Mouse (Mus musculus): ENCODE data around the gene Mei1. TPM values are rescaled to one million over a fixed set of nuclear protein-coding genes. Genes with fewer than 3 reads are reported as not detected.

Mei1 gene
- polyA plus RNA-seq, 1 experiment from 2014 or later, result 0.04 TPM

DNA sequence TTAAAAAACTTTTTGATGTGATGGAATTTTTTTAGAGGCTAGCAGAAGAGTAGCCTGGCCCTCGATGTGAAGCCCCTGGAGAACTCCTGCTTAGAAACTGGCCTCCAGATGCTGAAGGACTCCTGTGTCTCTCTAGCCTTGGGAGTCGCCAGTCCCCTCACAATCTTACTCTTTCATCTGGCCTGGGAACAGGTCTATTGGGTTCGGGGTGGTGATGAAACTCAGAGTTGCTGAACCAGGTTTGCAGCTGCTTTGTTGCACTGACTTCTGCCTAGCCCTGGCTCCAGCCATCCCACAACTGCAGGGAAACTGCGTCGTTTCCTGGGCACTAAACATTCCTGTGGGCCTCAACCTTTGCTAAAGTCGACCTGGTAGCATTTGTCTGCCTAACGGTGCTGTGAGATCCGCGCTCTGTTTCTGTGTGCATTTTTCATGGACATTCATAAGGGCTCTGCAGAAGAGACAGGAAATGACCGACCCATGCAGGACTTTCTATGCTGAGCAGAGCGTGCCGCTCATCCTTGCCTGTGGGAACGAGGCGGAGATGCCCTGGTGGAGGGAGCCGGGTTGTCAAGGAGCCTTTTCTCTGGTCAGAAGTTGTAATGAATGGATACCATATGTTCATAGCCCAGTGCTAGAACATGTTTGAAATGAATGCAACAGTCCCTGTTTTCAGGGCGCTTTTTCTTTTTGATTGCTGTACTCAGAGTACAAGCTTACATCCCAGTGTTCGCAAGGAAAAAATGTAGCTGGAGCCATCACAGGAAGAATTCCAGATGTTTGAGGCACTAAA is 88.6 kb downstream of the Mei1 start:
- H3K9me3 ChIP-seq, result no peaks in the 10 kb centered on the region
- H3K9ac ChIP-seq, result no peak overlapping the region
- no peaks in the 10 kb centered on the region for H3K27me3 ChIP-seq
- peaks cover 65% of the 10 kb centered on the region for H3K4me1 ChIP-seq
- WGBS, result 32% methylated on average over 17 of the region's 17 CpGs
- peak; percentile 80 for ATAC-seq (ENCODE audit: borderline replicate concordance, extremely low read depth, low FRiP score, low TSS enrichment)
- peak overlapping the region; percentile 25 for H3K4me2 ChIP-seq
- no peak overlapping the region for H3K4me3 ChIP-seq
- peak overlapping the region; percentile 74 for H3K27ac ChIP-seq
- no peaks in the 10 kb centered on the region for H3K36me3 ChIP-seq

DNA sequence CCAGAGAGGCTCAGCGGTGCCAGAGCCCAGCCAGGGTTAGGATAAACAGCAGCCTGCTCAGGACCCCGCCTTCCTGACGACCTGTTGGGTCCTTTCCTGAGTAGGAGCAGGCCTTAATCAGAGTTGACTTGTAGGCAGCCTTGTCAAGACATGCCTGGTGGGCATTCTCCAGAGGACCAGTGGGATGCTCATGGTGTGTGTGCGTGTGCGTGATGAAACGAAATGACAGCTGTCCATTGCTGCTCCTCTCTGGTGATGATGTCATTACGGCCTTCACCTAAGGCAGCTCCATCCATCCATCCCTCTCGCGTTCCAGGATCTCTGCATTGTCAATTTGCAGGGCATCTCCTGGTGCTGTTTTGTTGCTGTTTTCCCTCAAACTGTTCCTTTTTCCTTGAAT is 89.7 kb downstream of the Mei1 start:
- 76% methylated on average over 9 of the region's 9 CpGs for WGBS
- H3K4me1 ChIP-seq, result peaks cover 67% of the 10 kb centered on the region
- H3K4me3 ChIP-seq, result no peak overlapping the region
- H3K27ac ChIP-seq, result peak overlapping the region; percentile 74
- no peak overlapping the region for H3K4me2 ChIP-seq
- no peaks in the 10 kb centered on the region for H3K27me3 ChIP-seq
- H3K9ac ChIP-seq, result no peak overlapping the region
- no peaks in the 10 kb centered on the region for H3K9me3 ChIP-seq
- ATAC-seq (ENCODE audit: borderline replicate concordance, extremely low read depth, low FRiP score, low TSS enrichment), result no peak
- H3K36me3 ChIP-seq, result no peaks in the 10 kb centered on the region

DNA sequence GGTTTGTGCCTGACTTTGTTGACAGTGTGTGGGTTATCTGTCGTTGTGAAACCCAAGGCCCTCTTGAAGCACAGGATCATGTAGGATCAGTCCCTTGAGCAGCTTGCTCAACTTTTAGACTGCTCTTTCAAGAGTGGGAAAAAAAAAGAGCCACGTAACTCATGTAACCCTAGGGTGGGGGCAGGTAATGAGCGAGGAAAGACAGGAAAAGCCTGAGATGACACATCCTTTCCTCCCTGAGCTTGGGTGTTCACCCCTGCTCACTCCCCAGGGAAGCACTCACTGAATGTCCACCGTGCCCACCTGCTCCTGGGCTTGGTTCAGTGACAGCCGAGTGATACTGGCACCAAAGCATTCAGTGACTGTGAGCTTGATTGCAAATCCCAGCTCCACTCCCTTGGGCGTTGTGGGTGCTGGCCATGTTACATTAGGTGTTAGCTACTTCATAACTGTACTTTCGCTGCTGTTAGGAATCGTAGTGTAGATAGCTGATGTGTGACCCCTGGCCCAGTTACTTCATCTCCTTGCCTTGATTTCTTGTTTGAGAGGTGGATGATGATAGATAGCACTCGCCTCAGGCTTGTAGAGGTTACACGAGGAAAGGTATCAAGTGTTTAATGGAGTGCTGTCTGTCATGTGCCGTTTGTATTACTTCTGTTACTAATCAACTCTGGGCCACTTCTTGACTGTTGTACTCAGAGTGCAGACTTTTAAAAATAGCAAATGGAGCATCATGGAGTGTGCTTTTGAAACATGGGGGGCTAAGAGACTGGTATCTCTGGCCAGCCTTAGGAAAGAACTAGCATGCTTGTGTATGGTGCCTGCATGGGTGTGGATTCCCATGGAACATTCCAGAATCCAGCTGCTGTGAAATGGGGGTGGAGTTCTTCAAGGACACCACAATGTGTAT is 91.2 kb downstream of the Mei1 start:
- Histone ChIP-seq H3K9ac (no peak overlapping the region), H3K36me3 (no peaks in the 10 kb centered on the region), H3K4me1 (peaks cover 70% of the 10 kb centered on the region), H3K4me2 (no peak overlapping the region), H3K27ac (no peak overlapping the region), H3K4me3 (no peak overlapping the region), H3K9me3 (no peaks in the 10 kb centered on the region), H3K27me3 (no peaks in the 10 kb centered on the region)
- no peak for ATAC-seq (ENCODE audit: borderline replicate concordance, extremely low read depth, low FRiP score, low TSS enrichment)
- 50% methylated on average over 11 of the region's 11 CpGs for WGBS

DNA sequence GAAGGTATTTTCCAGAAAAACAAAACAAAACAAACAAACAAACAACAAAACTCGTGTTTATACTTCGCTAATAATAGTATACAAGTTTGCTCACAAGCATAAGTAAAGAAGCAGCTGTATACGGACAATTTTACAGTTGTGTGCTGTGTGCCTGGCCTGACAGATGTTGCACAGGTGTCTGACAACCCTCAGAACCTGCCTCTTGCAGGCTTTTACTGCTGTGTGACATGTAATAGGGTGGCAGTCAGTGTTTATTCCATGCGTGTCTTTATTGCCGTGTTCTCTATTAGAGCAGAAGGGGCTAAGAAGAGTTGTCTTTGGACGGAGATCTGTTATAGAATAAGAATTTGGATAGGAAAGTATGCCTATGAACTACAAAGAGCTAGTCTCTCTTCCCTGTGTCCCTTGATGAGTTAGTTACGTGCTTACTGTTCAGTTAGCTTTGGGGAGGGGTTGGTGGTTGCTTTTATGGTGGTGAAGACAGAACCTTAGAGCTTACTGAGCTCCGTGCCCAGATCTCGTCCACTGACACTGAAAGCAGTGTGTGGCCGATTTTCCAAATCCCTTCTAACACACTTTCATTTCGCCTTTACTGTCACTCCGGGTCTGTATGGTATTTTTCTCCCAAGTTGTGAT is 92.3 kb downstream of the Mei1 start:
- ATAC-seq (ENCODE audit: borderline replicate concordance, extremely low read depth, low FRiP score, low TSS enrichment), result no peak
- no peak overlapping the region for H3K27ac ChIP-seq

DNA sequence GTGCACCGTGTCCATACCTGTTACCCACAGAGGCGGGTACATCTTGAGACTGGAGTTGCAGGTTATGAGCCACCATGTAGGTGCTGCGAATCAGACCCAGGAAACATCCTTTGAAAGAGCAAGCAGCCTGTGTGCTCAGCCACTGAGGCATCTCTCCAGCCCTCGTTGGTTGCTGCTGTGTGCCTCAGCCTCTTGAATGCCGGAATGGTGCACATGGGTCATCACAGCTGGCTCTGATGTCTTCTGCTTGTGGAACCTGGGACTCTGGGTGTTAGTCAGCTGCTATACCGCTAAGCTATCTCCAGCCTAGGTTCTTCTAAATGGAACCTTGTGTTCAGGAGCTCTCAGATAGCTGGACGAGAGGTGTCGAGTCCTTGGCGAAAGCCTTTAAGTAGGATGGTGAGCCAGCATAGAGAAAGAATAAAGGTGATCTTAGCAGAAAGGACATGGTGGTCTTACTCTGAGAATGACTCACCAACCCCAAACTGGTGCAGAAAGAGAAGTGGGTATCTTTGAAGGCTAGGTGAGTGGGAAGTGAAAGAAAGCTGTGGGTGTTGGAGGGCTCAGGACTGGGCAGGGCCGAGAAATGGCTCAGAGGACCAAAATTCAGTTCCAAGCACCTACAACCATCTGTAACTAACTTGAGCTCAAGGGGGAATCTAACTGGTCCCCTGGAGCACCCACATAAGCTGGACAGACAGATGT is 93.7 kb downstream of the Mei1 start:
- WGBS, result 82% methylated on average over 10 of the region's 10 CpGs
- Histone ChIP-seq H3K4me1 (peaks cover 74% of the 10 kb centered on the region), H3K9me3 (no peaks in the 10 kb centered on the region), H3K9ac (no peak overlapping the region), H3K27ac (no peak overlapping the region), H3K4me3 (no peak overlapping the region), H3K36me3 (no peaks in the 10 kb centered on the region), H3K4me2 (no peak overlapping the region), H3K27me3 (no peaks in the 10 kb centered on the region)
- no peak for ATAC-seq (ENCODE audit: borderline replicate concordance, extremely low read depth, low FRiP score, low TSS enrichment)

More for the DNA sequence above, 92.3 kb downstream of the Mei1 start:
- Histone ChIP-seq H3K27me3 (no peaks in the 10 kb centered on the region), H3K9ac (no peak overlapping the region), H3K9me3 (no peaks in the 10 kb centered on the region), H3K4me2 (no peak overlapping the region), H3K4me3 (no peak overlapping the region), H3K36me3 (no peaks in the 10 kb centered on the region), H3K4me1 (peaks cover 78% of the 10 kb centered on the region)
- WGBS, result 83% methylated on average over 12 of the region's 12 CpGs

DNA sequence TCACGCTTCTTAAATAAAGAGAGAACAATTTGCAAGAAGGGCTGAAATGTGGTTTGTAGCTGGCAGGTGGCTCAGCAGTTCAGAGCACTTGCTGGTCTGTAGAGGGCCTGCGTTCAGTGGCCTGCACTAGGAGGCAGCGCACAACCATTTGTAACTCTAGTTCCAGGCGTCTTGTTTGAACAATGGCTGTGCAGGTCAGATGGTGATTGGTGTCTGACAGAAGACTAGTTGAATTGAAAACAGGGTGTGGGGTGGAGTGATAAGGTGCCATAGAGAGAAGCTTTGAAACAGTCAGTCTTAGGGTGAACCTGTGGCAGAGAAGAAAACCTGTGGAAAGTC is 94.2 kb downstream of the Mei1 start:
- Histone ChIP-seq H3K27me3 (no peaks in the 10 kb centered on the region), H3K9ac (no peak overlapping the region), H3K4me1 (peaks cover 70% of the 10 kb centered on the region), H3K27ac (no peak overlapping the region; the same call in 1 of the 2 replicates), H3K4me2 (no peak overlapping the region), H3K9me3 (no peaks in the 10 kb centered on the region), H3K4me3 (no peak overlapping the region), H3K36me3 (no peaks in the 10 kb centered on the region)
- ATAC-seq (ENCODE audit: borderline replicate concordance, extremely low read depth, low FRiP score, low TSS enrichment), result no peak
- WGBS, result 41% methylated on average over 4 of the region's 4 CpGs

DNA sequence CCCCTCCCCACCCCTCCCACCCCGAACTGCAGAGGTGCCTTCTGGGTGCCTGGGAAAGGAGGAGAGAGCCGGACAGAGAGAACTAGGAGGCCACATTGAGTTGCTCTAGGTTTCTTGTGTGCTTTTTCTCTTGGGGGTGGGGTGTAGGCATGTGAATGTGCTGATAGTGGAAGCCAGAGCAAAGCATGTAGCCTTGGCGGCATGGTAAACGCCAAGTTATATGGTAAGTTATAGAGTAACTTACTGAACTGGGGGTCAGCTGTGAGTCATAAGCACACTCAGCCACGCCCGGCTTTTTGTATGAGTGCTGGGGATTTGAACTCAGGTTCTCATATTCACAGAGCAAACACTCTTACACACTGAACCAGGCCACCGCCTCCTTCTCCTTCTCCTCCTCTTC is 94.7 kb downstream of the Mei1 start:
- no peak overlapping the region for H3K4me2 ChIP-seq

DNA sequence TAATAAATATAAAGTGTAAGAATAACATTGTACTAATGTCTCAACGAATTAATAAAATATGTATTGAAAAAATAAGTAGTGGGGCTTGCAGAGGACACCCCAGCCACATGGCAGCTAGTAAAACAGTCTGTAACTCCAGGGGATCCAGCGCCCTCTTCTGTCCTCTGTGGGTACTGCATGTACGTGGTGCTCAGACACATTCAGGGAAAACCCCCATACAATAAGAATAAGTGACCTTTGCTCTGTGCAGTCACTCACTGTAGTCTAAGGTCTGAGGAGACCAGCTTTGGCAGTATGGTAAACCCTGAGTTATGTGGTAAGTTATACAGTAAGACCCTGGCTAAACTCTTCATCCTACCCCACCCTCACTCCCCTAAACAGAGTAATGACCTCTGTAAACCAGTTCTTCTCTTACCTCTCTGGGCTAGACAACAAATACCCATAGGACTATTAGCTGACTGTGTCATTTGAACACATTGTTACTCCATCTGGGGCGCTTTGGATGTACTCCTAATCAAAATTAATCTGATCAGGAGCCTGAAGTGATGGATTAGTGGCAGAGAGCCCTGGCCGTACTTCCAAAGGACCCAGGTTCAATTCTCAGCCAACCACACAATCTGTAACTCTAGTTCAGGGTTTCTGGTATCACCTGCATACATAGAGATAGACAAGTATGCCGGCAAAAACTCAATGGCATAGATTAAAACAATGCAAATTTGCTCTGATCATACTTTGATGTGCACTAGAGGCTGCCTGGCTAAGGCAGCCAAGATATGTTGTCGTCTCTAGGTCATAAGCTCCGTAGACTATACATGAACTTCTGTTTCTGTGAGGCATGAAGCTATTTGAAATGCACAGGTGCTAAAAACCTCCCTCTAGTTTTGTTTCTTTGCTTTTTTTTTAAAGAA is 95.8 kb downstream of the Mei1 start:
- Histone ChIP-seq H3K36me3 (peaks cover 9% of the 10 kb centered on the region), H3K27ac (peak overlapping the region; percentile 69), H3K9ac (no peak overlapping the region), H3K4me2 (0 out of 2 replicates have a peak overlapping the region, but pooled peaks have one; percentile 14), H3K27me3 (no peaks in the 10 kb centered on the region), H3K4me3 (no peak overlapping the region), H3K9me3 (no peaks in the 10 kb centered on the region), H3K4me1 (peaks cover 54% of the 10 kb centered on the region)
- no peak for ATAC-seq (ENCODE audit: borderline replicate concordance, extremely low read depth, low FRiP score, low TSS enrichment)
- WGBS, result 49% methylated on average over 8 of the region's 8 CpGs

More for the DNA sequence above, 94.7 kb downstream of the Mei1 start:
- Histone ChIP-seq H3K4me3 (no peak overlapping the region), H3K9me3 (no peaks in the 10 kb centered on the region), H3K27ac (no peak overlapping the region; the same call in 1 of the 2 replicates), H3K27me3 (no peaks in the 10 kb centered on the region), H3K9ac (no peak overlapping the region), H3K4me1 (peaks cover 65% of the 10 kb centered on the region), H3K36me3 (no peaks in the 10 kb centered on the region)
- 51% methylated on average over 7 of the region's 7 CpGs for WGBS
- ATAC-seq (ENCODE audit: borderline replicate concordance, extremely low read depth, low FRiP score, low TSS enrichment), result no peak; the same call in 1 of the 2 replicates

DNA sequence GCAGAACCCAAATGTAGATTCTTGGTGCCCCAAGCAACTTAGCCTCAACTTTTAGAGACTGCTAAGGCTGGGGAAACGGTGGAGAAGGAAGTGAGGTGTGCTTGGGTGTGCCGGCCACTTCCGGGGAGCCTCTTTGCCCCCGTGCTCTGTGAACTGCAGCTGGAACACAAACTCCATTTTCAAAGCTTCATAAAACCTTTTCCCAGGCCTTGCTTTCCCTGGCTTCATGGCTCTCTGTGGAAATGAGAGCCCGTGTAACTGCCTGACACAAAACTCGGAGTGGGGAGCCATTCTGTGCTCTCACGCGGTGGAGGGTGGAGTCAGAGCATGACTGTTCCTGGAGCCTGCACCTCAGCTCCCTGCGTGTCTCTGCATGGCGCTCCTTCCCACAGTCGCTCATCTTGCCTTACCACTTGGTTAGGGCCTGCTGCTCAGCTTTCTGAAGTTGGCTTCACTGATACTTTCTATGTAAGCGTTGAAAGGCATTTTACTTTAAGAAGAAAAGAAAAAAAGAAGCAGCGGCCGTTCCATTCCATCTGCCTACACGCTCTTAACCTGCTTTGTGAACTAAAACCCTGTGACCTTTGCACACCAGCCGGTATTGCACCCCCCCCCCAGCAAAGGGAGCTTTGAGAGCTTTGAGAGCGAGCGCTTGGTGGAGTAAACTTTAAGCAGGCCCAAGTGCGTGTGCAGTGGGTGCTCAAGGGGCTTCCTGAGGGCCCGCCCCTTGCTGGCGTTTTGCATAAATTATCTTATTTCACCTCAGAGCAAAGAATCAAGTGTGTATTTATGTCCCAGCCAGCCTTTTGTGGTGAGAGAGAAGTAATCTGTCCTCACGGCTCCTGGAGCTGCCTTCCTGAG is 96.7 kb downstream of the Mei1 start:
- ATAC-seq (ENCODE audit: borderline replicate concordance, extremely low read depth, low FRiP score, low TSS enrichment), result no peak
- H3K27ac ChIP-seq, result peak overlapping the region; percentile 69

More for the DNA sequence above, 96.7 kb downstream of the Mei1 start:
- Histone ChIP-seq H3K4me2 (peak overlapping the region; percentile 14; the same call in 1 of the 2 replicates), H3K9me3 (no peaks in the 10 kb centered on the region), H3K4me3 (no peak overlapping the region), H3K27me3 (no peaks in the 10 kb centered on the region), H3K4me1 (peaks cover 45% of the 10 kb centered on the region), H3K9ac (0 out of 2 replicates have a peak overlapping the region, but pooled peaks have one; percentile 8), H3K36me3 (peaks cover 18% of the 10 kb centered on the region)
- WGBS, result 42% methylated on average over 22 of the region's 22 CpGs
